ENCODE assay signal across 8 mouse cellular contexts in genomic region chr19:45047935-45048643, GRCm38 (mm10). TPM values are rescaled to one million over a fixed set of nuclear protein-coding genes. Genes with fewer than 3 reads are reported as not detected.
DNase-seq lines count a peak whose midpoint lies in the region; TF ChIP-seq lines count a peak whose summit lies in the region.

No protein-coding gene starts in this region.

- DNase-seq in CD4-positive helper T cell, adult 2 months (ENCODE audit: low read depth, low spot score): peak; percentile 88
- peak; percentile 53 to 59 for DNase-seq in adrenal gland, postnatal 36 days
- DNase-seq in forebrain, embryonic 10.5 days (ENCODE audit: extremely low spot score, low spot score): no peak
- peak; percentile 59 for DNase-seq in heart, postnatal 4 days
- DNase-seq in layer of hippocampus, adult 9-10 months (ENCODE audit: low spot score): peak; percentile 75
- DNase-seq in lung, adult 2 months: no peak
- DNase-seq in retina, postnatal 1 day: no peak

- H3K27me3 ChIP-seq in forebrain, embryonic 10.5 days (ENCODE audit: poor library complexity, severe bottlenecking): peaks cover 66% of the 10 kb centered on the region

- TF ChIP-seq POLR2A in lung, adult 2 months (IDR thresholded peaks at IDR 0.05; ENCODE audit: borderline replicate concordance, extremely low read depth, low read depth, low read length): no peak
- no peak for TF ChIP-seq POLR2A in olfactory bulb, adult 2 months (IDR thresholded peaks at IDR 0.05; ENCODE audit: insufficient read depth, low read depth, low read length)

- TF ChIP-seq CTCF in lung, adult 2 months (IDR thresholded peaks at IDR 0.05; ENCODE audit: insufficient read depth, low read length): no peak
- TF ChIP-seq CTCF in olfactory bulb, adult 2 months (IDR thresholded peaks at IDR 0.05; ENCODE audit: insufficient read depth, low read depth, low read length): no peak

- H3K36me3 ChIP-seq in forebrain, embryonic 10.5 days (replicated peaks): no peaks in the 10 kb centered on the region; the same call in none of the 2 replicates

- H3K4me1 ChIP-seq in forebrain, embryonic 10.5 days: peaks cover 29% of the 10 kb centered on the region
- H3K4me1 ChIP-seq in lung, adult 2 months (ENCODE audit: control insufficient read depth, insufficient read depth, low read length): peaks cover 6% of the 10 kb centered on the region; the same call in 1 of the 2 replicates
- H3K4me1 ChIP-seq in olfactory bulb, adult 2 months (ENCODE audit: control insufficient read depth, insufficient read depth, low read length): peaks cover 31% of the 10 kb centered on the region

- no peaks in the 10 kb centered on the region for H3K9me3 ChIP-seq in forebrain, embryonic 10.5 days

- H3K4me3 ChIP-seq in forebrain, embryonic 10.5 days: peak overlapping the region; percentile 65
- peak overlapping the region; percentile 91 for H3K4me3 ChIP-seq in lung, adult 2 months (replicated peaks; ENCODE audit: extremely low read depth, low read depth, low read length)
- peak overlapping the region; percentile 61 for H3K4me3 ChIP-seq in olfactory bulb, adult 2 months (ENCODE audit: insufficient read depth, low read depth, low read length)

- peak overlapping the region; percentile 87 for H3K27ac ChIP-seq in forebrain, embryonic 10.5 days
- peak overlapping the region; percentile 96 for H3K27ac ChIP-seq in olfactory bulb, adult 2 months (ENCODE audit: insufficient read depth, low read depth, low read length)

- 67% methylated on average over 11 of the region's 11 CpGs for WGBS in forebrain, embryonic 10.5 days
- under 1% methylated on average over 11 of the region's 11 CpGs for WGBS in lung, adult 2 months
- WGBS in olfactory bulb, adult 2 months: 2% methylated on average over 11 of the region's 11 CpGs

RNA-seq across cellular contexts. Expression of gene Sfxn3, which starts 0.8 kb away (rescaled TPM):
- 10 to 100 TPM; 63.9 to 66.5 TPM for total RNA-seq in adrenal gland, postnatal 36 days (2021)
- polyA plus RNA-seq in forebrain, embryonic 10.5 days (2016; fragmentation: Nextera tagmentation; extraction: Ambion mirVana): 6.3 and 6.9 TPM in 2 replicates
- 10 to 100 TPM; 26.3 to 27.2 TPM for total RNA-seq in heart, postnatal 4 days (2021)
- polyA plus RNA-seq in lung, adult 2 months (2012; rRNA removed): 61.8 and 84.2 TPM in 2 replicates
- not detected in 2 replicates for polyA plus RNA-seq in olfactory bulb, adult 2 months (2012; ENCODE audit: insufficient read depth, insufficient read length, low replicate concordance, missing spikeins)

RNA-seq across cellular contexts. Expression of gene Pdzd7, which starts 2.6 kb away (rescaled TPM):
- total RNA-seq in adrenal gland, postnatal 36 days (2021): under 1 TPM; 0.13 to 0.23 TPM
- polyA plus RNA-seq in forebrain, embryonic 10.5 days (2016; fragmentation: Nextera tagmentation; extraction: Ambion mirVana): 0.15 and 0.25 TPM in 2 replicates
- total RNA-seq in heart, postnatal 4 days (2021): not detected
- 0.64 and 1.2 TPM in 2 replicates for polyA plus RNA-seq in lung, adult 2 months (2012; rRNA removed)
- polyA plus RNA-seq in olfactory bulb, adult 2 months (2012; ENCODE audit: insufficient read depth, insufficient read length, low replicate concordance, missing spikeins): not detected in 2 replicates

RNA-seq across cellular contexts. Expression of gene Kazald1, which starts 27.0 kb away (rescaled TPM):
- 1 to 10 TPM; 3.9 to 6.6 TPM for total RNA-seq in adrenal gland, postnatal 36 days (2021)
- polyA plus RNA-seq in forebrain, embryonic 10.5 days (2016; fragmentation: Nextera tagmentation; extraction: Ambion mirVana): 0.20 and 0.63 TPM in 2 replicates
- 1 to 10 TPM; 5.1 to 6.2 TPM for total RNA-seq in heart, postnatal 4 days (2021)
- polyA plus RNA-seq in lung, adult 2 months (2012; rRNA removed): 10.4 and 11.0 TPM in 2 replicates
- polyA plus RNA-seq in olfactory bulb, adult 2 months (2012; ENCODE audit: insufficient read depth, insufficient read length, low replicate concordance, missing spikeins): not detected in 2 replicates

RNA-seq across cellular contexts. Expression of gene Lzts2, which starts 33.9 kb away (rescaled TPM):
- total RNA-seq in adrenal gland, postnatal 36 days (2021): 10 to 100 TPM; 90.4 to 95.6 TPM
- 47.9 and 52.4 TPM in 2 replicates for polyA plus RNA-seq in forebrain, embryonic 10.5 days (2016; fragmentation: Nextera tagmentation; extraction: Ambion mirVana)
- 10 to 100 TPM; 52.6 to 68.0 TPM for total RNA-seq in heart, postnatal 4 days (2021)
- 143 TPM in 2 replicates for polyA plus RNA-seq in lung, adult 2 months (2012; rRNA removed)
- not detected in 2 replicates for polyA plus RNA-seq in olfactory bulb, adult 2 months (2012; ENCODE audit: insufficient read depth, insufficient read length, low replicate concordance, missing spikeins)

RNA-seq across cellular contexts. Expression of gene Mrpl43, which starts 41.8 kb away (rescaled TPM):
- 10 to 100 TPM; 49.0 to 53.6 TPM for total RNA-seq in adrenal gland, postnatal 36 days (2021)
- polyA plus RNA-seq in forebrain, embryonic 10.5 days (2016; fragmentation: Nextera tagmentation; extraction: Ambion mirVana): 71.4 and 75.0 TPM in 2 replicates
- 10 to 100 TPM; 45.3 to 45.5 TPM for total RNA-seq in heart, postnatal 4 days (2021)
- polyA plus RNA-seq in lung, adult 2 months (2012; rRNA removed): 50.1 and 78.0 TPM in 2 replicates
- polyA plus RNA-seq in olfactory bulb, adult 2 months (2012; ENCODE audit: insufficient read depth, insufficient read length, low replicate concordance, missing spikeins): not detected in 2 replicates

Comparison
In these comparisons a context has a peak if more than half of its experiments do, and no peak if none do; other contexts are left out.
1. DNase-seq: peak in CD4-positive helper T cell, adult 2 months (single experiment), adrenal gland, postnatal 36 days (2 of 2), heart, postnatal 4 days (single experiment) and layer of hippocampus, adult 9-10 months (single experiment); none in forebrain, embryonic 10.5 days (single experiment), lung, adult 2 months (single experiment) and retina, postnatal 1 day (single experiment).
2. Peak in every context shown above with its lines, with median percentiles within 50 percentile points of each other: H3K4me3 ChIP-seq.